Mouse (Mus musculus) brain, embryonic 14.5 days (tissue): ENCODE results near the gene Ephb1.

Experiments
- CTCF ChIP-seq: fragments of 200-500 bp; IDR thresholded peaks from 2 replicates; pipeline ENCODE4 v1.5.1; 2012; ENCODE audit warnings: inconsistent platforms, mild to moderate bottlenecking, moderate library complexity, borderline replicate concordance; ENCODE audit not compliant: insufficient read depth, insufficient read length; ENCODE audit errors: extremely low read depth
- POLR2A ChIP-seq: fragments of 200-500 bp; IDR thresholded peaks from 2 replicates; pipeline ENCODE4 v1.6.1; 2012; ENCODE audit warnings: mild to moderate bottlenecking, inconsistent platforms, borderline replicate concordance; ENCODE audit not compliant: poor library complexity, insufficient read depth, insufficient read length, severe bottlenecking; ENCODE audit errors: extremely low read depth

- no peak for TF ChIP-seq CTCF
- TF ChIP-seq POLR2A, result no peak
Observed at GRCm38 (mm10) chr9:102029661-102030060, 324.8 kb downstream of the Ephb1 start.
